Mouse (Mus musculus) heart, adult 2 months (tissue): ENCODE measurements around the gene Wars.

Source experiments
- CTCF ChIP-seq: fragments of 200-600 bp; IDR thresholded peaks from 2 replicates; pipeline ENCODE4 v1.8.1; 2022; ENCODE audit warnings: antibody characterized with exemption, mild to moderate bottlenecking, moderate library complexity
- EP300 ChIP-seq: fragments of 200-500 bp; IDR thresholded peaks from 2 replicates; pipeline ENCODE4 v1.6.1; 2011; ENCODE audit warnings: low read depth, low read length, control low read depth; ENCODE audit not compliant: insufficient read depth
- POLR2A ChIP-seq: fragments of 200-500 bp; IDR thresholded peaks from 2 replicates; pipeline ENCODE4 v1.6.1; 2011; ENCODE audit warnings: mild to moderate bottlenecking, low read depth, low read length, control low read depth; ENCODE audit not compliant: insufficient read depth

DNA sequence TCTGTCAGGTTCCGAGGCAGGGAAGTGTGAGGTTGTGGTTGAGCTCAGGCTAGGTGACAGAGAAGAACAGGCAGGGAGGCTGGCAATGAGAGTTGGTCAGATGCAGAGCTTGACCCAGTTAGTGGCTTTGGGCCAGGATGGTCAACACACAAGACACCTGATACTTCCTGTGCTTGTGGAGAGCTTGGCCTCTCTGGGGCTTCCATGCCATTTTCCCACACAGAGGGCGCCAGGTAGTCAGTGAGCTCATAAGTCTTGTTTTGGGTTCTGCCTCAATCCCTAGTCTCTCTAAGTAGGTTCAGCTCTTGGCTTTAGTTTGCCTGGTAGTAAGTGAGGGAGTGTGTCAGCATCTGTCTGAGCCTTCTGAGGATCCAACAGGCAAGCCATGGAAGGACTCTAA is 18.5 kb upstream of the Wars start:
- TF ChIP-seq CTCF (no peak), EP300 (no peak), POLR2A (no peak)
